Mouse (Mus musculus): ENCODE data around the gene Hist1h2be.

DNA sequence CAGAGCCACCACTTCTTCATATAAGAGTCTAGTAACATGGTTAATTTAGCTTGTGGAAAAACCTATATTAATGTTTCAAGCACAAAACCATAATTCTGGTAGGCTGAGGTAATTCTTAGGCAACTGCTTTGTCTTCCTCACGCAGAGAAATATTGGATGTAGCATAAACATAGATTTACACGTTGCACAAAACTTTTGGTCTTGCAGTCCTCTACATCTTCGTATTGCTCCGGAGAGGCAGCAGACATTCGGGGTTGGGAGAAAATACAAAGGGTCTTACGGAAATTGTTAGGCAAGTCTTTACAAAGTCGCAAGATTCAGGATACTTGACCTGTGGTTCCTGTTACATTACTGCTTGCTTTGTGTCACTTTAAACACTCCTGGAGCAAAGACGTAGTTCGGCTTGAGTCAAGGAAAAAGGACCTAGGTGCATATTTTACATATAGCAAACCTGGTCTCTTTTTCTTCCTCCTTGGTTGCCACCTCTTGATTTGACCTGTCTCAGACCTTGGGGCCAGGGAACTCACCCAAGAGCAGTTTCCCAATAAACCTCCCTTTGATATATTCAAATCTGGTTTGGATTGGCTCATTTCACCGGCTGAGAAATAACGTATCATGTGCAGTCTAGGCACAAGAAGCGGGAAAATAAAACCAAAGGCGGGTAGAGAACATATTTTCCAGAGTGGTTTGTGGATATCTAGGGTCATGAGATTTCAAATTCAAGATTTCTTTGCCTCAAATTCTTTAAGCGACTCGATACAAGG lies 86.4 kb downstream of the Hist1h2be start:
- no peak for TF ChIP-seq CTCF (IDR thresholded peaks at IDR 0.05; ENCODE audit: low read depth, low read length)
- no peak for TF ChIP-seq POLR2A (IDR thresholded peaks at IDR 0.05; ENCODE audit: extremely low read depth, insufficient read depth, low read length)

Measured in liver, adult 2 months (tissue).